Mouse (Mus musculus): ENCODE measurements around the gene Ift20. TPM values are rescaled to one million over a fixed set of nuclear protein-coding genes. Genes with fewer than 3 reads are reported as not detected.

Gene Ift20
- polyA plus RNA-seq (2015; fragmentation: Nextera tagmentation; extraction: Ambion mirVana) = 61.2 and 61.4 TPM in 2 replicates

- Histone ChIP-seq H3K9me3 (replicated peaks; ENCODE audit: control insufficient read depth, low read length) (no peaks in the 10 kb centered on the region), H3K4me1 (ENCODE audit: control insufficient read depth, low read depth, low read length) (peaks cover 20% of the 10 kb centered on the region), H3K4me3 (ENCODE audit: low read depth, low read length) (peak within 1 kb of the TSS; percentile 88), H3K27me3 (ENCODE audit: control insufficient read depth, insufficient read depth, low read depth, low read length) (no peaks in the 10 kb centered on the region), H3K4me2 (ENCODE audit: low read depth, low read length) (peak within 1 kb of the TSS; percentile 89), H3K36me3 (ENCODE audit: control insufficient read depth, insufficient read depth) (peaks cover 8% of the 10 kb centered on the region), H3K9ac (ENCODE audit: low read depth, low read length) (peak within 1 kb of the TSS; percentile 93), H3K27ac (ENCODE audit: low read length) (peak within 1 kb of the TSS; percentile 91)
- WGBS (ENCODE audit: insufficient replicate concordance) = under 1% methylated on average over 52 of the region's 52 CpGs
- peak; percentile 96 for ATAC-seq (ENCODE audit: low read depth)
These were observed at the start of gene Ift20, which contains the start of gene Tnfaip1 for GRCm38 (mm10) chr11:78536080-78536689. TSS of gene Ift20 (plus strand) at chr11:78536361. TSS of gene Tnfaip1 (minus strand) at chr11:78536332.

- Histone ChIP-seq H3K9me3 (replicated peaks; ENCODE audit: control insufficient read depth, low read length) (no peaks in the 10 kb centered on the region), H3K4me1 (ENCODE audit: control insufficient read depth, low read depth, low read length) (no peaks in the 10 kb centered on the region), H3K4me3 (ENCODE audit: low read depth, low read length) (no peak overlapping the region), H3K27ac (ENCODE audit: low read length) (no peak overlapping the region), H3K4me2 (ENCODE audit: low read depth, low read length) (no peak overlapping the region), H3K9ac (ENCODE audit: low read depth, low read length) (no peak overlapping the region), H3K36me3 (ENCODE audit: control insufficient read depth, insufficient read depth) (no peaks in the 10 kb centered on the region), H3K27me3 (ENCODE audit: control insufficient read depth, insufficient read depth, low read depth, low read length) (peaks cover 52% of the 10 kb centered on the region)
- ATAC-seq (ENCODE audit: low read depth) = no peak
- WGBS (ENCODE audit: insufficient replicate concordance) = 2% methylated on average over 8 of the region's 8 CpGs
These were observed 48.0 kb upstream of the Ift20 start for GRCm38 (mm10) chr11:78488168-78488567.

GRCm38 (mm10) chr11:78490781-78491241 lies 45.4 kb upstream of the Ift20 start:
- Histone ChIP-seq H3K4me3 (ENCODE audit: low read depth, low read length) (0 out of 2 replicates have a peak overlapping the region, but pooled peaks have one; percentile 18), H3K4me1 (ENCODE audit: control insufficient read depth, low read depth, low read length) (no peaks in the 10 kb centered on the region), H3K27ac (ENCODE audit: low read length) (no peak overlapping the region), H3K27me3 (ENCODE audit: control insufficient read depth, insufficient read depth, low read depth, low read length) (peaks cover 65% of the 10 kb centered on the region), H3K4me2 (ENCODE audit: low read depth, low read length) (peak overlapping the region; percentile 41), H3K36me3 (ENCODE audit: control insufficient read depth, insufficient read depth) (no peaks in the 10 kb centered on the region), H3K9ac (ENCODE audit: low read depth, low read length) (no peak overlapping the region), H3K9me3 (replicated peaks; ENCODE audit: control insufficient read depth, low read length) (no peaks in the 10 kb centered on the region)
- peak; percentile 37; the same call in 1 of the 2 replicates for ATAC-seq (ENCODE audit: low read depth)
- 12% methylated on average over 48 of the region's 48 CpGs for WGBS (ENCODE audit: insufficient replicate concordance)

GRCm38 (mm10) chr11:78495904-78496303 lies 40.3 kb upstream of the Ift20 start:
- H3K27ac ChIP-seq (ENCODE audit: low read length) = no peak overlapping the region
- peaks cover 57% of the 10 kb centered on the region for H3K27me3 ChIP-seq (ENCODE audit: control insufficient read depth, insufficient read depth, low read depth, low read length)
- H3K9ac ChIP-seq (ENCODE audit: low read depth, low read length) = no peak overlapping the region
- WGBS (ENCODE audit: insufficient replicate concordance) = 5% methylated on average over 6 of the region's 6 CpGs
- H3K4me3 ChIP-seq (ENCODE audit: low read depth, low read length) = no peak overlapping the region
- H3K36me3 ChIP-seq (ENCODE audit: control insufficient read depth, insufficient read depth) = no peaks in the 10 kb centered on the region
- peaks cover 13% of the 10 kb centered on the region for H3K4me1 ChIP-seq (ENCODE audit: control insufficient read depth, low read depth, low read length)
- ATAC-seq (ENCODE audit: low read depth) = no peak
- no peak overlapping the region for H3K4me2 ChIP-seq (ENCODE audit: low read depth, low read length)
- no peaks in the 10 kb centered on the region for H3K9me3 ChIP-seq (replicated peaks; ENCODE audit: control insufficient read depth, low read length)

GRCm38 (mm10) chr11:78497071-78497541 lies 39.1 kb upstream of the Ift20 start:
- H3K27me3 ChIP-seq (ENCODE audit: control insufficient read depth, insufficient read depth, low read depth, low read length) = peaks cover 49% of the 10 kb centered on the region
- ATAC-seq (ENCODE audit: low read depth) = no peak

GRCm38 (mm10) chr11:78497544-78498522 lies 38.3 kb upstream of the Ift20 start, which contains the start of gene Sarm1:
TSS of gene Sarm1 (minus strand) at chr11:78497754.
- Histone ChIP-seq H3K4me2 (ENCODE audit: low read depth, low read length) (peak within 1 kb of the TSS; percentile 57), H3K4me3 (ENCODE audit: low read depth, low read length) (peak within 1 kb of the TSS; percentile 53), H3K9ac (ENCODE audit: low read depth, low read length) (no peak within 1 kb of the TSS; the same call in 1 of the 2 replicates), H3K9me3 (replicated peaks; ENCODE audit: control insufficient read depth, low read length) (no peaks in the 10 kb centered on the region), H3K27ac (ENCODE audit: low read length) (peak within 1 kb of the TSS; percentile 77), H3K36me3 (ENCODE audit: control insufficient read depth, insufficient read depth) (no peaks in the 10 kb centered on the region), H3K4me1 (ENCODE audit: control insufficient read depth, low read depth, low read length) (peaks cover 13% of the 10 kb centered on the region), H3K27me3 (ENCODE audit: control insufficient read depth, insufficient read depth, low read depth, low read length) (peaks cover 49% of the 10 kb centered on the region)
- 2% methylated on average over 36 of the region's 36 CpGs for WGBS (ENCODE audit: insufficient replicate concordance)
- ATAC-seq (ENCODE audit: low read depth) = peak; percentile 78

More at GRCm38 (mm10) chr11:78497071-78497541, 39.1 kb upstream of the Ift20 start:
- no peaks in the 10 kb centered on the region for H3K9me3 ChIP-seq (replicated peaks; ENCODE audit: control insufficient read depth, low read length)
- H3K27ac ChIP-seq (ENCODE audit: low read length) = no peak overlapping the region
- WGBS (ENCODE audit: insufficient replicate concordance) = 3% methylated on average over 44 of the region's 44 CpGs
- peak overlapping the region; percentile 53 for H3K4me3 ChIP-seq (ENCODE audit: low read depth, low read length)
- no peak overlapping the region for H3K9ac ChIP-seq (ENCODE audit: low read depth, low read length)
- H3K4me1 ChIP-seq (ENCODE audit: control insufficient read depth, low read depth, low read length) = peaks cover 13% of the 10 kb centered on the region
- H3K36me3 ChIP-seq (ENCODE audit: control insufficient read depth, insufficient read depth) = no peaks in the 10 kb centered on the region
- H3K4me2 ChIP-seq (ENCODE audit: low read depth, low read length) = peak overlapping the region; percentile 57

- peak; percentile 57 for ATAC-seq (ENCODE audit: low read depth)
- peak within 1 kb of the TSS; percentile 77 for H3K27ac ChIP-seq (ENCODE audit: low read length)
- 50% methylated on average over 7 of the region's 7 CpGs for WGBS (ENCODE audit: insufficient replicate concordance)
- H3K4me1 ChIP-seq (ENCODE audit: control insufficient read depth, low read depth, low read length) = peaks cover 13% of the 10 kb centered on the region
- peak within 1 kb of the TSS; percentile 50 for H3K9ac ChIP-seq (ENCODE audit: low read depth, low read length)
- H3K4me2 ChIP-seq (ENCODE audit: low read depth, low read length) = peak within 1 kb of the TSS; percentile 57
- no peaks in the 10 kb centered on the region for H3K9me3 ChIP-seq (replicated peaks; ENCODE audit: control insufficient read depth, low read length)
- no peaks in the 10 kb centered on the region for H3K36me3 ChIP-seq (ENCODE audit: control insufficient read depth, insufficient read depth)
- peak within 1 kb of the TSS; percentile 56 for H3K4me3 ChIP-seq (ENCODE audit: low read depth, low read length)
- H3K27me3 ChIP-seq (ENCODE audit: control insufficient read depth, insufficient read depth, low read depth, low read length) = peaks cover 49% of the 10 kb centered on the region
These were observed 37.2 kb upstream of the Ift20 start, which contains the start of gene Vtn for GRCm38 (mm10) chr11:78499004-78499403. TSS of gene Vtn (plus strand) at chr11:78499091.

GRCm38 (mm10) chr11:78499543-78499942 lies 36.6 kb upstream of the Ift20 start:
- H3K9ac ChIP-seq (ENCODE audit: low read depth, low read length) = peak overlapping the region; percentile 50
- peak overlapping the region; percentile 77 for H3K27ac ChIP-seq (ENCODE audit: low read length)
- WGBS (ENCODE audit: insufficient replicate concordance) = 38% methylated on average over 16 of the region's 16 CpGs
- no peak for ATAC-seq (ENCODE audit: low read depth)
- peak overlapping the region; percentile 19; the same call in 1 of the 2 replicates for H3K4me2 ChIP-seq (ENCODE audit: low read depth, low read length)
- H3K27me3 ChIP-seq (ENCODE audit: control insufficient read depth, insufficient read depth, low read depth, low read length) = peaks cover 44% of the 10 kb centered on the region
- H3K9me3 ChIP-seq (replicated peaks; ENCODE audit: control insufficient read depth, low read length) = no peaks in the 10 kb centered on the region
- peak overlapping the region; percentile 56 for H3K4me3 ChIP-seq (ENCODE audit: low read depth, low read length)
- peaks cover 13% of the 10 kb centered on the region for H3K4me1 ChIP-seq (ENCODE audit: control insufficient read depth, low read depth, low read length)
- H3K36me3 ChIP-seq (ENCODE audit: control insufficient read depth, insufficient read depth) = no peaks in the 10 kb centered on the region
